Mouse (Mus musculus) lung, postnatal 0 days (tissue): ENCODE data around the gene Eif1.
"Not testable (repeated sequence)": the region's sequence is repeated elsewhere in the genome, so short reads cannot be mapped to it uniquely, and the experiment has no call there.

Experiments used
- CTCF ChIP-seq: IDR thresholded peaks from 2 replicates; pipeline ENCODE4 v1.5.1; 2016; ENCODE audit warnings: antibody characterized with exemption, mild to moderate bottlenecking
- EP300 ChIP-seq: IDR thresholded peaks from 2 replicates; pipeline ENCODE4 v1.6.1; 2016; ENCODE audit warnings: antibody characterized with exemption, mild to moderate bottlenecking, control low read depth

DNA sequence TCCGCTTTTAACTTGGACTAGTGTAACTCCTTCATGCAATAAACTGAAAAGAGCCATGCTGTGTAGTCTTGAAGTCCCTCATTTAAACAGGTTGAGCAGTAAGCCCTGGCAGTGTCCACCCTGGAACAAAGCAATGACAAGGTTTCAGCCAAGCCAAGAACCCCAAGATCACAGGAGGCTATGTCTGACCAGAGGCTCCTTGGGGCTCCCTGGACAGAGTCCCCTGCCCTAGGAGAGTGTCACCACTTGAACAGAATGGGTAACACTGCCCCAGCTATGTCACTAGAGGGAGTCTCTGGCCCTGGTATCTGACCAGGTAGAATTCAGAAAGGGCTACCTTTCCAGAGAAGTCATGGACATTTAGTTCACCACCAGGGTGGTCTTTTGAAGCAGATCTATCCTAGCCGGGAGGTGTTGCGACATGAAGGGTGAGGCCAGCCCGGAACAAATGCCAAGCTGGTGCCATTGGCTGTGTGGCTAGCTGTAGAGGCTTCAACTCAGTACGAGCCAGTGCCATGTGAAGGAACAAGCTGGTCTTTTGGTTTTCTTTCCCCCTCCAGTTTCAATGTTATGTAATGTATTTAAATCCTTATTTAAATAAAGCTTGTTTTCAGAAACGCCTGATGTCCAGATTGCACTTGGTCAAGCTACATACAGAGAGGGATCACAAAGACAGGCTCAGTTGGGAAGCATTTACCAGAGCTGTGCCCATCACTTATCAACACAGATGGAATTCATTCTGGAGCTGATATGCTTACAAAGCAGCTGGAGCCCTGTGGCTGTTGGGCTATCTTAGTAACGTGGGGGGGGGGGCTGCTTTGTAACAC is 2.0 kb downstream of the Eif1 start:
- not testable (repeated sequence) for TF ChIP-seq CTCF, EP300
